In genomic region chr7:43747788-43748187, GRCm38 (mm10) we compare ENCODE assay signal across 9 mouse cellular contexts. TPM values are rescaled to one million over a fixed set of nuclear protein-coding genes. Genes with fewer than 3 reads are reported as not detected.
A peak's percentile ranks its signal among the peaks of the same experiment; 100 is the strongest.
DNase-seq lines count a peak whose midpoint lies in the region; ATAC-seq and TF ChIP-seq lines count a peak whose summit lies in the region.
"Had no signal": no experiment of that assay in that cellular context is flagged by ENCODE, and none has a peak within 500 bp of the region (broad histone marks: within the 10 kb centered on the region; RNA-seq: fewer than 3 reads in every experiment).

No protein-coding gene starts in this region.

- no peak overlapping the region for H3K4me2 ChIP-seq in liver, postnatal 0 days (ENCODE audit: low read depth, low read length)

- ATAC-seq in common myeloid progenitor, adult 5-6 weeks (replicated peaks; ENCODE audit: low read depth, poor library complexity, severe bottlenecking), result peak; percentile 93
- ATAC-seq in megakaryocyte progenitor cell, adult 5-6 weeks (replicated peaks; ENCODE audit: poor library complexity), result peak; percentile 98
- ATAC-seq in liver, postnatal 0 days, result no peak

- H3K4me1 ChIP-seq in liver, postnatal 0 days (ENCODE audit: insufficient read depth), result no peaks in the 10 kb centered on the region; the same call in 1 of the 2 replicates

- TF ChIP-seq EP300 in liver, postnatal 0 days (IDR thresholded peaks at IDR 0.05; ENCODE audit: low read depth), result no peak

- H3K9ac ChIP-seq in liver, postnatal 0 days (replicated peaks), result no peak overlapping the region

- peak; percentile 56 for DNase-seq in layer of hippocampus, adult 9-11 months
- DNase-seq in layer of hippocampus, postnatal 36 days, result no peak
- DNase-seq in heart, postnatal 14 days, result peak; percentile 23 to 28
- no peak for DNase-seq in liver, postnatal 0 days
- DNase-seq in retina, embryonic 14.5 days (ENCODE audit: low spot score), result no peak

- H3K27me3 ChIP-seq in liver, postnatal 0 days (ENCODE audit: insufficient read depth, low read length), result no peaks in the 10 kb centered on the region

- H3K27ac ChIP-seq in liver, postnatal 0 days (ENCODE audit: low read depth), result no peak overlapping the region

- H3K9me3 ChIP-seq in liver, postnatal 0 days (ENCODE audit: low read length), result no peaks in the 10 kb centered on the region

- H3K36me3 ChIP-seq in liver, postnatal 0 days (replicated peaks; ENCODE audit: insufficient read depth, low read length), result no peaks in the 10 kb centered on the region

- 19% methylated on average over 1 of the region's 1 CpGs for WGBS in liver, postnatal 0 days (ENCODE audit: insufficient replicate concordance)

- TF ChIP-seq CTCF in liver, postnatal 0 days (IDR thresholded peaks at IDR 0.05; ENCODE audit: low read depth), result no peak

- intact Hi-C loops in heart, postnatal 14 days (cut with DNase I), result no loop called here

- no peak overlapping the region for H3K4me3 ChIP-seq in liver, postnatal 0 days (ENCODE audit: low read depth, low read length)

RNA-seq across cellular contexts. Expression of gene Klk12, which starts 20.9 kb away (rescaled TPM):
- not detected for total RNA-seq in layer of hippocampus, postnatal 36 days (2021)
- not detected in 2 replicates for total RNA-seq in common myeloid progenitor, adult 5-6 weeks (2017)
- not detected for total RNA-seq in heart, postnatal 14 days (2021)
- total RNA-seq in megakaryocyte progenitor cell, adult 5-6 weeks (2015), result not detected in 2 replicates
- not detected in 2 replicates for total RNA-seq in megakaryocyte progenitor cell, adult 5-6 weeks (2017)
- not detected in 2 replicates for polyA plus RNA-seq in liver, postnatal 0 days (2015; fragmentation: Nextera tagmentation; extraction: Ambion mirVana)
- total RNA-seq: gastrocnemius, postnatal 36 days had no signal
- polyA plus RNA-seq: limb, embryonic 11.5 days had no signal

RNA-seq across cellular contexts. Expression of gene Klk11, which starts 26.6 kb away (rescaled TPM):
- not detected for total RNA-seq in layer of hippocampus, postnatal 36 days (2021)
- total RNA-seq in common myeloid progenitor, adult 5-6 weeks (2017), result not detected in 2 replicates
- total RNA-seq in heart, postnatal 14 days (2021), result under 1 TPM in 1 of 2 experiments, not detected in 1; 0.17 TPM
- not detected in 2 replicates for total RNA-seq in megakaryocyte progenitor cell, adult 5-6 weeks (2015)
- not detected in 2 replicates for total RNA-seq in megakaryocyte progenitor cell, adult 5-6 weeks (2017)
- not detected in 2 replicates for polyA plus RNA-seq in liver, postnatal 0 days (2015; fragmentation: Nextera tagmentation; extraction: Ambion mirVana)
- polyA plus RNA-seq: limb, embryonic 11.5 days had no signal

RNA-seq across cellular contexts. Expression of gene Klk10, which starts 33.0 kb away (rescaled TPM):
- under 1 TPM; 0.83 to 1.00 TPM for total RNA-seq in layer of hippocampus, postnatal 36 days (2021)
- not detected in 2 replicates for total RNA-seq in common myeloid progenitor, adult 5-6 weeks (2017)
- total RNA-seq in heart, postnatal 14 days (2021), result under 1 TPM; 0.22 to 0.33 TPM
- not detected in 2 replicates for total RNA-seq in megakaryocyte progenitor cell, adult 5-6 weeks (2015)
- not detected in 2 replicates for total RNA-seq in megakaryocyte progenitor cell, adult 5-6 weeks (2017)
- polyA plus RNA-seq in liver, postnatal 0 days (2015; fragmentation: Nextera tagmentation; extraction: Ambion mirVana), result not detected in 2 replicates
- total RNA-seq: gastrocnemius, postnatal 36 days had no signal

RNA-seq across cellular contexts. Expression of gene Klk13, which starts 35.4 kb away (rescaled TPM):
- total RNA-seq in layer of hippocampus, postnatal 36 days (2021), result not detected
- total RNA-seq in common myeloid progenitor, adult 5-6 weeks (2017), result not detected in 2 replicates
- not detected for total RNA-seq in heart, postnatal 14 days (2021)
- total RNA-seq in megakaryocyte progenitor cell, adult 5-6 weeks (2015), result not detected in 2 replicates
- not detected in 2 replicates for total RNA-seq in megakaryocyte progenitor cell, adult 5-6 weeks (2017)
- polyA plus RNA-seq in liver, postnatal 0 days (2015; fragmentation: Nextera tagmentation; extraction: Ambion mirVana), result not detected in 2 replicates
- total RNA-seq: gastrocnemius, postnatal 36 days had no signal

RNA-seq across cellular contexts. Expression of gene Klk9, which starts 43.9 kb away (rescaled TPM):
- not detected for total RNA-seq in layer of hippocampus, postnatal 36 days (2021)
- total RNA-seq in common myeloid progenitor, adult 5-6 weeks (2017), result not detected in 2 replicates
- total RNA-seq in heart, postnatal 14 days (2021), result not detected
- total RNA-seq in megakaryocyte progenitor cell, adult 5-6 weeks (2015), result not detected in 2 replicates
- not detected in 2 replicates for total RNA-seq in megakaryocyte progenitor cell, adult 5-6 weeks (2017)
- not detected in 2 replicates for polyA plus RNA-seq in liver, postnatal 0 days (2015; fragmentation: Nextera tagmentation; extraction: Ambion mirVana)
- total RNA-seq: gastrocnemius, postnatal 36 days had no signal
- polyA plus RNA-seq: limb, embryonic 11.5 days had no signal

Comparison
In these comparisons a context has a peak if more than half of its experiments do, and no peak if none do; other contexts are left out.
1. DNase-seq: peak in layer of hippocampus, adult 9-11 months (single experiment) and heart, postnatal 14 days (2 of 2); none in layer of hippocampus, postnatal 36 days (0 of 2), liver, postnatal 0 days (single experiment) and retina, embryonic 14.5 days (single experiment).